Mouse (Mus musculus): ENCODE measurements at regions not wholly inside any gene's neighbourhood (a gene's known extent, or its start where the extent isn't known, plus 50 kb on each side); places are given as distances from the start of the nearest gene placed in this dataset.

GRCm38 (mm10) chr10:19216240-19216639 lies 140.1 kb upstream of the Olig3 start:
- H3K4me1 ChIP-seq (ENCODE audit: insufficient read depth, low read depth, low read length): no peaks in the 10 kb centered on the region
- no peak overlapping the region for H3K27ac ChIP-seq (ENCODE audit: low read length)
- H3K36me3 ChIP-seq (ENCODE audit: insufficient read depth, low read length): no peaks in the 10 kb centered on the region
- 74% methylated on average over 5 of the region's 5 CpGs for WGBS
- no peak overlapping the region for H3K9ac ChIP-seq (replicated peaks; ENCODE audit: low read depth)
- TF ChIP-seq EP300 (IDR thresholded peaks at IDR 0.05) (no peak), CTCF (IDR thresholded peaks at IDR 0.05) (no peak)
- H3K9me3 ChIP-seq (ENCODE audit: low read length): no peaks in the 10 kb centered on the region
- no peak overlapping the region for H3K4me2 ChIP-seq (replicated peaks; ENCODE audit: low read depth, low read length)
- no peak for ATAC-seq
- H3K27me3 ChIP-seq (replicated peaks; ENCODE audit: insufficient read depth, low read length): no peaks in the 10 kb centered on the region
- H3K4me3 ChIP-seq (ENCODE audit: low read depth, low read length): no peak overlapping the region
- DNase-seq (ENCODE audit: low spot score): no peak

DNA sequence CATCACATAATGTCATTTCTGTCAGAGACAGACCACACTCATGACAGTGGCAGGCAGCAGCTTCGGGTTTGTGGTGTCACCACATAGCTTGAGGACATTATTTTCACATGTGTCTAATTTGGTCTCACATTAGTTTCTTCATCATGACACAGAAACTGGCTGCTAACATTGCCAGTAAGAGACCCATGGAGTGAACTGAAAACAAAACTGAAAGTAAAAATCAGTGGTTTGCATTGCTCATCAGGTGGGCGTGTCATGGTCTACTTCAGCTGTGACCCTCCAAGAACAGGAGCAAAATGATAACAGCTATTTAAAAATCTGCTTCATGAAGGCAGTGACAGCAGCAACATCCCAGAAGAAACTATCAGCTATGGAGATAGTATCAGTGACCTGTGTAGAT lies 146.6 kb upstream of the Olig3 start:
- Histone ChIP-seq H3K9me3 (ENCODE audit: low read length) (no peaks in the 10 kb centered on the region), H3K4me3 (ENCODE audit: low read depth, low read length) (no peak overlapping the region), H3K9ac (replicated peaks; ENCODE audit: low read depth) (no peak overlapping the region), H3K36me3 (ENCODE audit: insufficient read depth, low read length) (no peaks in the 10 kb centered on the region), H3K27me3 (replicated peaks; ENCODE audit: insufficient read depth, low read length) (no peaks in the 10 kb centered on the region), H3K4me1 (ENCODE audit: insufficient read depth, low read depth, low read length) (no peaks in the 10 kb centered on the region), H3K4me2 (replicated peaks; ENCODE audit: low read depth, low read length) (no peak overlapping the region), H3K27ac (ENCODE audit: low read length) (no peak overlapping the region)
- ATAC-seq (no peak), DNase-seq (ENCODE audit: low spot score) (no peak)
- WGBS: 78% methylated on average over 2 of the region's 2 CpGs
- TF ChIP-seq EP300 (IDR thresholded peaks at IDR 0.05): no peak
- TF ChIP-seq CTCF (IDR thresholded peaks at IDR 0.05): no peak

DNA sequence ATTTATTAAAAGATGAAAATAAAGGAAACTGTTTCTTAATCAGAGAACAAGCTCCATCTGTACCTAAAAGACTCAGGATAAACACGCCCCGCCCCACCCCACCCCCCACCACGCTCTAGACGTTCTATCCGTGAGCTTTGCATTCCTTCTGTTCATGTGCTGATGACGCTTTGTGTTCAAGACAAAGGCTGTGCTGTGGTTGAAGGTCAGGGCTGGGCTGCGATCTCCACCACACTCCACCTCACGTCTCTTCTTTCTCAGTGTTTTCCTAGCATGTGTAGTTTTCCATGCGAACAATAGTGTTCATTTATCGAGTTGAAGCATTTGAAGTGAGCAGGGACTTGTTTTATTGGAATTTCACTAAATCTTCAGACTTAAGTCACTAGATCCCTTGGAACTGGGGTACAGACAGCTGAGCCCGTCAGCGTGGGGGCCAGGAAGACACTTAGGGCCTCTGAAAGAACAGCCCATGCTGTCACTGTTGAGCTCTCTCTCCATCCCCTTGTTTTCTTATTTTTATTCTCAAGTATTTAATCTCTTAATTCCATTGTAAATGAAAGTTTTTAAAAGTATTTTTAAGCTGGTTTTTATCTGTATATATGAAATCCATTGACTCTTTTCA lies 148.1 kb upstream of the Olig3 start:
- H3K27me3 ChIP-seq (replicated peaks; ENCODE audit: insufficient read depth, low read length): no peaks in the 10 kb centered on the region
- DNase-seq (ENCODE audit: low spot score) (no peak), ATAC-seq (no peak)
- H3K27ac ChIP-seq (ENCODE audit: low read length): no peak overlapping the region
- TF ChIP-seq EP300 (IDR thresholded peaks at IDR 0.05) (no peak), CTCF (IDR thresholded peaks at IDR 0.05) (no peak)
- WGBS: 24% methylated on average over 12 of the region's 12 CpGs
- H3K9ac ChIP-seq (replicated peaks; ENCODE audit: low read depth): no peak overlapping the region
- H3K4me1 ChIP-seq (ENCODE audit: insufficient read depth, low read depth, low read length): no peaks in the 10 kb centered on the region
- no peak overlapping the region for H3K4me3 ChIP-seq (ENCODE audit: low read depth, low read length)
- H3K9me3 ChIP-seq (ENCODE audit: low read length): no peaks in the 10 kb centered on the region
- no peaks in the 10 kb centered on the region for H3K36me3 ChIP-seq (ENCODE audit: insufficient read depth, low read length)
- no peak overlapping the region for H3K4me2 ChIP-seq (replicated peaks; ENCODE audit: low read depth, low read length)

- Histone ChIP-seq H3K4me3 (ENCODE audit: low read depth, low read length) (no peak overlapping the region), H3K27ac (ENCODE audit: low read length) (no peak overlapping the region), H3K9ac (replicated peaks; ENCODE audit: low read depth) (no peak overlapping the region), H3K9me3 (ENCODE audit: low read length) (no peaks in the 10 kb centered on the region), H3K4me2 (replicated peaks; ENCODE audit: low read depth, low read length) (no peak overlapping the region), H3K36me3 (ENCODE audit: insufficient read depth, low read length) (no peaks in the 10 kb centered on the region), H3K27me3 (replicated peaks; ENCODE audit: insufficient read depth, low read length) (no peaks in the 10 kb centered on the region), H3K4me1 (ENCODE audit: insufficient read depth, low read depth, low read length) (no peaks in the 10 kb centered on the region)
- ATAC-seq (no peak), DNase-seq (ENCODE audit: low spot score) (no peak)
- TF ChIP-seq EP300 (IDR thresholded peaks at IDR 0.05): no peak
- no peak for TF ChIP-seq CTCF (IDR thresholded peaks at IDR 0.05)
- WGBS: 79% methylated on average over 2 of the region's 2 CpGs
These were observed 148.8 kb upstream of the Olig3 start for GRCm38 (mm10) chr10:19207505-19207904.

DNA sequence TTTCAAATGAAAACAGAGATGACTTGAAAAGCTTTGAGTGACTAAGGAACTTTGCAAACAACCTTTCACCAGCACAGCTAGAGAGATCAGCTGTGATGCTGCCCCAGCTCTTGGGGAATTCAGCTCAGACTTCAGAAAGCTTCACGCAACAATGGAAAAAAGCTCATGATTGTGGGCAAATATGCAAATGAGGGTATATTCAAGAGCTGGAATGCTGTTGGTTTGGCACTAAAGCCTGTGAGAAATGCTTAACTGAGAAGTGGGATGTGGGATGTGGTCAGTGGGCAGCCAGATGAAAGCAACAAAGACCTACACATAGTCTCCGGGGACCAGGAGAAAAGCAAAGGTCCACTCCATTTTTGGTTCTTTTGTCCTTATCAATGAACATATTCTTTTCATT lies 156.0 kb upstream of the Olig3 start:
- Histone ChIP-seq H3K9me3 (ENCODE audit: low read length) (no peaks in the 10 kb centered on the region), H3K27ac (ENCODE audit: low read length) (no peak overlapping the region), H3K4me3 (ENCODE audit: low read depth, low read length) (no peak overlapping the region), H3K4me1 (ENCODE audit: insufficient read depth, low read depth, low read length) (no peaks in the 10 kb centered on the region), H3K9ac (replicated peaks; ENCODE audit: low read depth) (no peak overlapping the region), H3K36me3 (ENCODE audit: insufficient read depth, low read length) (no peaks in the 10 kb centered on the region), H3K4me2 (replicated peaks; ENCODE audit: low read depth, low read length) (no peak overlapping the region), H3K27me3 (replicated peaks; ENCODE audit: insufficient read depth, low read length) (no peaks in the 10 kb centered on the region)
- 90% methylated on average over 2 of the region's 2 CpGs for WGBS
- DNase-seq (ENCODE audit: low spot score) (no peak), ATAC-seq (no peak)
- TF ChIP-seq CTCF (IDR thresholded peaks at IDR 0.05) (no peak), EP300 (IDR thresholded peaks at IDR 0.05) (no peak)

DNA sequence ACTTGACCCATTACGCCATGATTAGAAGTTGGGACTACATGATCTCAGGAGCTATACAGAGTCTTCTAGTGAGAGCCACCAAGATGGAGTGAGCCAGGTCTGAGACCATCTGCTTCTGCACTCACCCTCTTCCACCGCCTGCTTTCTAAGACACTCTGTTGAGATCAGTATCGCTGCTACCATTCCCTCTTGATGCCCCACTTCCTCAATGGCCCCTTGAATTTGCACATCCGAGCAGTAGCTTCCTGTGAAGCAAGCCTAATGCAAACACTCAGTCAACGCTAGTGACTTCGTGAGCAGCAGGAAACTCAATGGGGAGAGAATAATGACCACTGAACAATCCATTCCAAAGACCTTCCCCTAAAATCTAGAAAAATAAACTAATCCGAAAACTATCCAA lies 160.7 kb upstream of the Olig3 start:
- Histone ChIP-seq H3K27ac (ENCODE audit: low read length) (no peak overlapping the region), H3K4me1 (ENCODE audit: insufficient read depth, low read depth, low read length) (no peaks in the 10 kb centered on the region), H3K36me3 (ENCODE audit: insufficient read depth, low read length) (no peaks in the 10 kb centered on the region), H3K9me3 (ENCODE audit: low read length) (no peaks in the 10 kb centered on the region), H3K4me2 (replicated peaks; ENCODE audit: low read depth, low read length) (no peak overlapping the region), H3K4me3 (ENCODE audit: low read depth, low read length) (no peak overlapping the region), H3K9ac (replicated peaks; ENCODE audit: low read depth) (no peak overlapping the region), H3K27me3 (replicated peaks; ENCODE audit: insufficient read depth, low read length) (no peaks in the 10 kb centered on the region)
- WGBS: 36% methylated on average over 7 of the region's 7 CpGs
- DNase-seq (ENCODE audit: low spot score) (no peak), ATAC-seq (no peak)
- no peak for TF ChIP-seq CTCF (IDR thresholded peaks at IDR 0.05)
- no peak for TF ChIP-seq EP300 (IDR thresholded peaks at IDR 0.05)

DNA sequence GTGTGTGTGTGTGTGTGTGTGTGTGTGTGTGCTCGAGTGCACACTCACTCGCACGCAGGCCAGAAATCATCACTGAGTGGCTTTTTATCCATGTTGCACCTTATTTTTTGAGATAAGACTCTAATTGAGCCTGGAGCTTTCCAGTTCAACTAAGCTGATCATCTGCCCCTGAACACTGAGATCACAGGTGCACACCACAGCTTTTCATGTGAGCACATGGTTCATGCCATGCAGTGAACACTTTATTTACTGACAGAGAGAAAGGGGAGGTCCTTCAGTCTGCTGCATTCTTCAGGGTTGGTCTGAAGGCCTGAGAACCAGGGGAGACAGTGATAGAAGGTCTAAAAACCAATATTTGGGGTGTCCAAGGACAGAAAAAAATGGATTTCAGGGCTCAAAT lies 161.7 kb upstream of the Olig3 start:
- DNase-seq (ENCODE audit: low spot score) (no peak), ATAC-seq (no peak)
- Histone ChIP-seq H3K4me1 (ENCODE audit: insufficient read depth, low read depth, low read length) (no peaks in the 10 kb centered on the region), H3K9ac (replicated peaks; ENCODE audit: low read depth) (no peak overlapping the region), H3K4me3 (ENCODE audit: low read depth, low read length) (no peak overlapping the region), H3K27ac (ENCODE audit: low read length) (no peak overlapping the region), H3K36me3 (ENCODE audit: insufficient read depth, low read length) (no peaks in the 10 kb centered on the region), H3K9me3 (ENCODE audit: low read length) (no peaks in the 10 kb centered on the region), H3K27me3 (replicated peaks; ENCODE audit: insufficient read depth, low read length) (no peaks in the 10 kb centered on the region), H3K4me2 (replicated peaks; ENCODE audit: low read depth, low read length) (no peak overlapping the region)
- TF ChIP-seq EP300 (IDR thresholded peaks at IDR 0.05) (no peak), CTCF (IDR thresholded peaks at IDR 0.05) (no peak)
- 83% methylated on average over 3 of the region's 3 CpGs for WGBS

All from lung, postnatal 0 days (tissue).